Mouse (Mus musculus) thymus, postnatal 14 days (tissue): ENCODE measurements around the gene Ranbp3l.

Experiments
- DNase-seq: peaks from one replicate; pipeline ENCODE4 v3.0.0; 2021

Ranbp3l gene

DNA sequence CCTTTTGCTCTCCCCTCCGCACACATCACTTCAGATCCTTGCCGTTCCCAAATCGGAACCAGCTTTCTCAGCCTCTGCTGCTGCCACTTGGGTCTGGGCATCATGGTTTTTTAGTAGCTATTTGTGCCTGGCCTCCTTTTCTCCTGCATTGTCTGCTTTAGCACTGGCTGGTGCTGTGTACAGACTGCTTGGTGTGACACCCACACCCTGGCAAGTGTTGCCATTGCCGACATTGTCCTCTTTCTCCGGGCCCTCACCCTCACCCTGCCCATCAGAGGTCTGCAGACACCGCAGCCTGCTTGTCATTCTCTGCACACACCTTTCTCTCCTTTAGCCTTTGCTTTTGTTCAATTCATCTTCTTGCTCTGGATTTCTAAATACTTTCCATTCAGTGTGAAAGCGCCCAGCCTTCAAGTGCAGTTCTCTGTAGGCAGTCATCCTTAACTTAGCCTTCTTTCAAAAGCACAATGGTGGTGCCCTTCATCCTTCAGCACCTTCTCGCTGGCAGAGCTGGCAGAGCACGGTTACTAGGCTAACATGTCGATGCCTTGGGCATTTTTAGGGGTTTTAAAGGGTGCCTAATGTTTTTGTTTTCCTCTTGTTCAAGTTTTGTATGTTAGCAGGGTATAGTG, 132.8 kb downstream of the Ranbp3l start:
- DNase-seq: no peak

DNA sequence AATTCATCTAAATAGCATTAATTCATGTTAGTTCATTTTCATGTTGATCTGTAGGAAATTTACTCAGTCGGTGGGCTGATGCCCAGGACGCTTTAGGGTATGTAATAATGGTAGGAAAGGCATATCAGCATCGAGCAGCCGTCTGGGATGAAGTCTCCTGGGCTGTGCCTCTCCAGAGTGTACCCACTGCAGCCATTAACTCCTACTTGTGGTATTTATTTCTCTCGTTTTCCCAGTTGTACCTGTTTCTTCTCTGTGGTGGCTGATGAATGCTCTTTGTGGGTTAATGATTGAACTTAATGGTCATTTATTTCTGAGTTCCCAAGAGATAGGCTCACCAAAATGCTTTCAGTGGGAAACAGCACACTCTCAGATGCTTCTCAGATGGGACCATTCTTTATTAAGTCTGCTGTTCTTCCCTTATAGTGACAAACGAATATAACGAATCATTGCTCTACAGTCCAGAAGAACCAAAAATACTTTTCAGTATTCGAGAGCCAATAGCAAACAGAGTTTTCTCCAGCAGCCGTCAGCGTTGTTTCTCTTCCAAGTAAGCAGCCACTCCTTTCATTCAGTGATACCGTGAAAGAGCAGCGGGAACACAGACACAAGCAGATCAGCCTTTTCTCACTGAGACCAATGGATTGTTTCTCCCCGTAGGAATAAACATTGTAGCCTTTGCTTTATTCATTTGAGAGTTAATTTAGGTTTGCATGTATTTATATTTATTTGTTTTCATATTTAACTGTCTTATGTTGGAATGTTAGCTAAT, 138.7 kb downstream of the Ranbp3l start:
- no peak for DNase-seq

DNA sequence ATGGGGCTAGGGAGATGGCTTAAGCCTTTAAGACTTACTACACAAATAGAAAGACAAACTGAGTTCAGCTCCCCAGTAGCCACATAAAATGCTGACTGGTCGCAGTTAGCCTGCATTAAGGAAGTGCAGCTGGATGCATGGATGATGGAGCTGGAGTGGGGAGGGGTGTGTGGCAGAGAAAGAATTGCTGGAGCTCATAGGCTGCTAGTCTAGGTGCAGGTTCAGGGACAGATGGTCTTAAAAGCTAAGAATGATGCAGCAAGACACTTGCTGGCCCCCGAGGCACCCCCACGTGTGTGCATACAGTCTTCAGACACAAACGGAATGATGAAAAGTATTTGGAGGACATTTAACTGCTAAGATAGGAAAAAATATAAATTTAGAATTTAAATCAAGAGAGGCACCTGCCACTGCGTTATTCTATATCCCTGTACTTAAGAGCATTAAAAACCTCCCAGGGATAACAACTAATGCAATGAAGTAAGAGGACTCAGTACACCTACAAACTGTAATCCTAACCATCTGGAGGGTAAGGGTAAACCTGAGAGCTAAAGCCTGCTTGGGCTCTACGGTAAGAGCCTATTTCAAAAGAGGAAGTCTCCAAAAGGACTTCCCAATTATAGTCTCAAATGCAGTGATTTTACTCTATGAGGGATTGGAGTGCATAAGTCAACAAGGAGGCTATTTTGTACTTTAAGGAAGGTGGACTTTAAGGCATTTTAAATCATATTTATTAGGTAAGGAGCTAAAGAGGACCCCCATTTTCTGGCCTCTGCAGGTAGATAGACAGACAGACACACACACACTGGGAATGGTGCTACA, 143.0 kb downstream of the Ranbp3l start:
- no peak for DNase-seq

DNA sequence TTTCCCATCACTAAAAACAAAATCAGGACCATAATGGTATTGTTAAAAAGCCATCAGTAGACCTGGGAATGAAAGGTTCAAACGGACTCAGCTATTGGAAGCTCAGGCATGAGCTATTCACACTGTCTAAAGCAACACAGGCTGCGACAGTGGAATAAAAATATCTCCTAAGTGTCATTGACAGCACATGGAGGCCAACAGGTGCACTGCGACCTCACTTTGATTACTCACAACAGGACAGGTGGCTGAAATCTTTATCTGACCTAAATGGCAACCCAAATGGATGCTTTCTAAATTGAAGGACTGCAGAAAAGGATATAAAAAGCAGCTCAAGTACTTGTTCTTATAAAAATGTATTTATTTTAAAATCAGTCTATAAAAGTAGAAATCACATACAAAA, 143.9 kb downstream of the Ranbp3l start:
- DNase-seq: no peak

DNA sequence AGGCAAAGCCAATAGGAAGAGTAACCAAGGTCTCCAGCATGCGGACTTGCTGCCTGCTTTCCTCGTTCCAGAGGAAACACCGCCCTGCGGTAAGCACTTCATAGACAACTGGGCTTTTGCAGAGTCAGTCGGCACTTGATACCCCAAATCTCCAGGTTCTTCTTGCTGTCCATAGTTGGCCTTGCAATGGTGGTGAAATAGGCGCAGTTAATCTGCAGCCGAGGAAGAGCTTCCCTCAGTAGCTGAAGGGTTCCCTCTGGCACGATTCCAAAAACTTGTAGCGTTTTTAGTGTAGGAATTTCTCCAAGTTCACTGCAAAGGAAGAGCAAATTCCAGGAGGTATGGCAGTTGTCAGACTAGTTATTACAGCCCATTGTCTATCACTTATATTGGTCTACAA, 145.8 kb downstream of the Ranbp3l start:
- DNase-seq: no peak

DNA sequence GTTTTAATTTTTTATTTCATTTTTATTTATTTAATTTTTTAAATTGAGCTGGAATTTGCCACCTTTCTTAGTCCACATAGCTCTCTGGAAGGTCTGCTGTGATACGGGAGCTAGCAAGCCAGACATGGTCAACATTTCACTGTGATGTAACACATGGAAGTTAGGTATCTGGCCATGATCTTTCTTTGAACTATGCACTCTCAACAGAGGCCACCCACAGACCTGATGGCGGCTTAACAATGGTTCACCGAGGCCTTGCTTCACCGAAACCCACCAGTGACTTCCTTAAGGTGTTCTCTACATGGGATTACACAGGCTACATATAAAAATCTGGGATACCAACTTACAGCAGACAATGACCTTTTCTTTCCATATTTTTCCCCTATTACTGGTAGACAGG, 146.4 kb downstream of the Ranbp3l start:
- no peak for DNase-seq

DNA sequence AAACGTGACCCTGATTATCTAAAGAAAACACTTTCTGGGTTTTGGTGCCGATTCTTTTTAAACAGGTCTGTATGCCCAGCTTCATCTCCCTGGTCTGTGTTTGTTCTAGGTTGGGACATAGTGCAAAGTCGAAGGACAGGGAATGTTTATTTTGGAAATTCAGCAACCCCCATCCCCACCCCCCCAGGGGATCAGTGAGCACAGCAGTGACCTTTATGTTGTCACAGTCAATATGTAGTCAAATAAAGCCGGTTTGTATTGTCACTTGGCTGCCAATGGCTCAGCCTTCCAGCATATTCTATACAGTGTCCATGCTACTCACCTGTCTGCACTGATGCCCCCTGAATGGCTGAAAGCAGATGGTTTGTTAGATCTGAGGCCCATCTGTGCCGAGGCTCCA, 146.8 kb downstream of the Ranbp3l start:
- DNase-seq: no peak
